Mouse (Mus musculus): ENCODE measurements around the gene Orm3.

DNA sequence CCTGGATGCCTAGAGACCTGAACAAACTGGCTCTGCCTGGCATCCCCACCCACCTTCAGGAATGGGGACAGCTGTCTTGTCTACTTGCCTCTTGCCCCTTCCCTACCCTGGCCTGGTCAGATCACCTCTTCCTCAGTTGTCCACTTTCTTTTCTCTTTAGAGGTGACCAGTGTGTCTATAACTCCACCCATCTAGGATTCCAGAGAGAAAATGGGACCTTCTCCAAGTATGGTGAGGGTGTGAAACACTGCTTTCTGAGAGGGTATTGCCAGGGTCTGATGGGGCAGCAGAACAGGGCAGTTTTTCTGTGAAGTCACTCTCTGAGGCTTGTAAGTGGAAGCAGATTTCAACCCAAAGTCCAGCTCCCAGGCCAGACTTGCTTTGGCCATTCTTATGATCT, 10.7 kb upstream of the Orm3 start:
- TF ChIP-seq CTCF (IDR thresholded peaks at IDR 0.05; ENCODE audit: low read depth) = no peak
- TF ChIP-seq EP300 (IDR thresholded peaks at IDR 0.05; ENCODE audit: low read depth) = no peak
